Mouse (Mus musculus) urinary bladder, postnatal 10 days (tissue): Measurements from ENCODE around the gene Stac2.

Source experiments
- DNase-seq: peaks from one replicate; pipeline ENCODE4 v3.0.0; 2022; ENCODE audit warnings: low spot score

The Stac2 gene

GRCm38 (mm10) chr11:98050520-98050815 lies 2.8 kb downstream of the Stac2 start:
- no peak for DNase-seq

GRCm38 (mm10) chr11:98049672-98050519 lies 3.4 kb downstream of the Stac2 start:
- DNase-seq: no peak

GRCm38 (mm10) chr11:98047745-98048144 lies 5.5 kb downstream of the Stac2 start:
- no peak for DNase-seq

- DNase-seq: no peak
Observed at GRCm38 (mm10) chr11:98046466-98046865, 6.8 kb downstream of the Stac2 start.

- no peak for DNase-seq
Observed at GRCm38 (mm10) chr11:98045596-98045995, 7.7 kb downstream of the Stac2 start.

DNA sequence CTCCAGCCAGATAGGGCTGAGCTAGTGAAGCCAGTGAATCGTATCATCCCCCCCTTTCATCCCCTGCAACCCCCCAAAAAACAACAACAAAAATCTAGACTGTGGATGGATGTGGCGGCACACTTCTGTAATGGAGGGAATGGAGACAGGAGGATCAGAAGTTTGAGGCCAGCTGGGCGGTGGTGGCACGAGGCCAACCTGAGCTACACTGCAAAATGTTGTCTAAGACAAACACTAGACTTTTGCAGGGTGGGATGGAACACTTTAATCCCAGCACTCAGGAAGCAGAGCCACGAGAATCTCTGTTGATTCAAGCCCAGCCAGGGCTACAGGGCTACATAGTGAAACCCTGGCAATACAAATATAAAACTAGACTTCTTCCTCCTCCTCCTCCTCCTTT lies 9.2 kb downstream of the Stac2 start:
- no peak for DNase-seq

DNA sequence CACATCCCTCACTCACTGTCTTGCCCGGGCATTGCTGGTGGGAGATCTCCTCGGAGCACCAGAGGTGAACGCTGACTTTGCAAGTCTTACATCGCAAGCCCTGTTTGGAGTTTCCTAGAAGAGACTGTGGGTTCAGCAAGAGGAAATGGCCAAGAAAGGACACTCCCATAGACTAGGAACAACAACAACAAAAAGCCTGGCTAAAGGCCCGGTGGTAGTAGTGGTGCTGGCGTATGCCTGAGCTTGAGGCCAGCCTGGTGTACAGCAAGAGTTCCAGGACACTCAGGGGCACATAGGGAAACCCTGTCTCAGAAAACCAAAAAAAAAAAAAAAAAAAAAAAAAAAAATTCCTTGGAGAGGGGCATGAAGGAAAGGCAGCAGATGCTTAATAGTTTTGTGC lies 10.5 kb downstream of the Stac2 start:
- DNase-seq: no peak

- DNase-seq: no peak
Observed at GRCm38 (mm10) chr11:98040975-98041374, 12.3 kb downstream of the Stac2 start.

DNA sequence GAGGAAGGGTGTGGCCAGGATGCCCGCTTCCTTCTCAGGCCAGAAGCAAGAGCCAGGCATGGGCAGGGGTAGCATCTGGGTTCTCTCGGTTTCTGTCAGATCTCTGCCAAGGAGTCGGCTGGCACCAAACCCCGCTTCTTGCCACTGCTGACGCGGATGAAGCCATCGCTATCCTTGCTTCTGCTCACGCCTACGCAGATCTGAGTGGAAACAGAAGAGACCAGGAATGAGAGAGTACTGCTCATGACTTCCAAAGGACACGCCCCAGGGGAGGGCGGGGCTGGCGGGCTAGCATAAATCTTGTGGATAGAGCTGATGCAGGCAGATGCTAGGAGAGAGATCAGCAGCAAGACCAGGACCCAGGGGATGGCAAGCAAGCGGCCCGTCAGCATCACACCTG lies 15.4 kb downstream of the Stac2 start:
- DNase-seq: no peak

GRCm38 (mm10) chr11:98035977-98036377 lies 17.3 kb downstream of the Stac2 start:
- no peak for DNase-seq

GRCm38 (mm10) chr11:98034840-98035239 lies 18.4 kb downstream of the Stac2 start:
- DNase-seq: no peak

- no peak for DNase-seq
Observed at GRCm38 (mm10) chr11:98034061-98034460, 19.2 kb downstream of the Stac2 start.

DNA sequence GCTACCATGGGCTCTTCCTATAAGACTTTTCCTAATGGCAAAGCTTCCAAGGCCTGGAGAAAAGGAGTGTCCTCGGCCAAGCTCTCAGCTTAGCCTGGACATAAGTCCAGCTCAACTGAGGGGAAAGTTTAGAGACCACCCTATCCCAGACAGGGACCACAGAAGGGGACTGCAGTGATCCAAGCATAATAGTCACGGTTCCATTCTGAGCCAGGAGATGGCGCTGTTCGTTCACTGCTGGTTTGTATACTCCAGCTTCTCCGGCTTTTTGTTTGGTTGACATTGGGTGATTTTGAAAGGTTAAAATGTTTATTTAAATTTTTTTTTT lies 21.9 kb downstream of the Stac2 start:
- no peak for DNase-seq

- no peak for DNase-seq
Observed at GRCm38 (mm10) chr11:98030701-98031442, 22.4 kb downstream of the Stac2 start.

DNA sequence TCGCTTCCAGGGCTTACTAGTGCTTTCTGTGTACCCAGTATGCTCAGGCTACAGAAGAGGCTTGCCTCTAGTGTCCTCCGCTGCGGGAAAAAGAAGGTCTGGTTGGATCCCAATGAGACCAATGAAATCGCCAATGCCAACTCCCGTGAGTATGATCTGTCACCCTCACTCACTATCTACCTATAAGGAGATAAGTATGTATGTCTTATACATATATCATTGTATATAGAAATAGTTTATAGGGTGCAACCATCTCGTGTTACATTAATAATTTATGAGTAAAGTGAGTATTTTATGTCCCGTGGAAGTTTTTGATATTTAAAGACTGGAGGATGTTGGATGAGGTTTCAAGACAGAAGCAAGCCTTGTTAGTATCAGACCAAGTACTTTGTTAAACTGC lies 25.5 kb downstream of the Stac2 start:
- no peak for DNase-seq

GRCm38 (mm10) chr11:98027297-98027688 lies 26.0 kb downstream of the Stac2 start:
- DNase-seq: no peak

DNA sequence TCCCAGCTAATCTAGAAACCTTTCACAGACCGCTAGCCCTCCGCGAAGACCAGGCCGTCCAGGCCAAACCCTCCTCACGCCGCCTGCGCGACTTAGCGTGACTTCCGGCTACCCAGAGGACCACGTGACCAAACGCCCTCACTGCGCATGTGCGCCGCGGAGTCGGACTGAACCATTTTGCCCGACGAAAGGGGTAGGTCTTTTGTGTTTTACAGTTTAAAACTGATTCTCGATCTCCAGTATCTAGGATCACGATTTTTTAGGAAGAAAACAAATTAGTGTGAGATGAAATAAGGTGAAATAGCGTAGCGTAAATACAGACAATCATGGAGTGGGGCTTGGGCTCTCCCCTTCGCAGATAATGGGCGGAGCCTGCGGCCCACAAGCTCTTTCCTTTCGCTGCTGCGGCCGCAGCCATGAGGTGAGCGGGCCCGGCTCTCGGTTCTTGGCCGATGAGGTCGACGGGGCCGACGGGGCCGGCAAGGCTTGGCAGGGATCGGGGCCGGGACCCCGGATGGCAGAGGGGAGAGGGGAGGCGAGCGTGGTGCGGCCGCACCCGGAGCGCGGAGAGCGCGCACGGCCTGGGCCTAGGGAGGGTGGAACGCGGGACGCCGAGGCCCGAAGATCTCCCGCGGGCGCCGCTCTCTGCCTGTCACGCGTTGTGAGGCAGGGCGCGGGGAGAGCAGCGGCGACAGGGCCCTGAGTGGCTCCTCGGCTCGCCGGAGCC lies 26.5 kb downstream of the Stac2 start, which contains the start of gene Rpl19:
Gene Rpl19 (plus strand): TSS at position 141 of the 727 bp plus-strand sequence.
- DNase-seq: peak; percentile 80

DNA sequence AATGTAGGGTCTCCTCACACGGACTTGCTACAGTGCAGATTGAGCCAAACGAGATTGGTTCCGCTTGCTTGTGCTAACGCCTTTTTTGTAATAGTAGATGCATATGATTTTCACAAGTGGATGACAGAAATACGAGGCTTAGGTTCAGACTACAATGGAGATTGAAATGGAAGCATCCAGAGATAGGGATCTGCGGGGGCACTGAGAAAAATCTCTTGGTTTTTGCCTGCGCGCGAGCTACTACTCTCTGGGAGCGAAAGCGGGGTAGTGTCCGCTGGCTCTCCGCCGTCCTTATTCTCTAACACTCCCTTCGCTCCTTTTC lies 27.1 kb downstream of the Stac2 start:
- DNase-seq: no peak

DNA sequence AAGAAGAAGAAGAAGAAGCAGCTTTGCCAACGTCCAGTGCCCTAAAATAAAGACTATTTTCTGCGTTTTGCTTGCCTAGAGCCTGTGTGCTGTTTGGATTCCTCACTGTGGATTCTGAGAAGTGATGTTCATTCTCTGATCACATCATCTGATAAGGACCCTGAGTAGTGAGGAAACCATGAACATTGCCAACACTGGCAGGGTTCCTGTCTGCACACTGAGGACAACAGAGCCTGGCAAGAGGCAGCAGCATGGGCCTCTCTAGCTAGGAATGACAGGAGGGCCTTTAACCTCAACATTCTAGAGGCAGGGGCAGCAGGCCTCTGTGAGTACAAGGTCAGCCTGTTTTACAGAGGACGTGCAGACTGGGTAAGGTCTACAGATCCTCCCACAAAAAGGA lies 28.7 kb downstream of the Stac2 start:
- DNase-seq: no peak

GRCm38 (mm10) chr11:98022555-98023371 lies 30.5 kb downstream of the Stac2 start, which contains the start of gene Cacnb1:
Cacnb1 (minus strand) TSS chr11:98023034.
- no peak for DNase-seq

DNA sequence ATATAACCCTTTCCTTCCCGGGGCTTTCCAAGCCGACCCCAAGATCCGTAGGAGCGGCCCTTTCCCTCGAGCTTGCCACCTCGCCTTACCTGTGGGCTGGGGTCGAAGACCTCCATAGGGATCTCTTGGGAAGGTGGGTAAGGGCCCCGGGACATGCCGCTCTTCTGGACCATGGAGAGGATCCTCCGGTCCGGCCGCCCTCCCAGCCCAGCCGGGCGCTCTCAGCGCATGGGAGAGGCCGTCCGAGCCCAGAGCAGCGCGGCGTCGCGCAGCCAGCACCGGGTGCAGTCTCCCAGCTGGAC lies 31.1 kb downstream of the Stac2 start:
- no peak for DNase-seq

- no peak for DNase-seq
Observed at GRCm38 (mm10) chr11:98021565-98022252, 31.6 kb downstream of the Stac2 start.
